Mouse (Mus musculus) stomach, postnatal 0 days (tissue): ENCODE data around the gene Olfml1. TPM values are rescaled to one million over a fixed set of nuclear protein-coding genes. Genes with fewer than 3 reads are reported as not detected.

Experiments
- ATAC-seq: fragments of 200-750 bp; cut with Nextera tagmentation; 2 replicates; pipeline ENCODE4 v1.8.0; 2017; ENCODE audit not compliant: low FRiP score, low TSS enrichment
- DNase-seq: peaks from one replicate; pipeline ENCODE4 v3.0.0-alpha.2; 2016; ENCODE audit warnings: low spot score
- H3K27ac ChIP-seq: fragments of 300-500 bp; sonication (generic); replicated peaks from 2 replicates; pipeline ENCODE4 v1.5.1; 2014; ENCODE audit warnings: mild to moderate bottlenecking, control low read depth
- H3K27me3 ChIP-seq: fragments of 300-500 bp; sonication (generic); 2 replicates; pipeline ENCODE4 v1.6.1; 2014; ENCODE audit warnings: low read length; ENCODE audit not compliant: control insufficient read depth, insufficient read depth
- H3K36me3 ChIP-seq: fragments of 300-500 bp; sonication (generic); 2 replicates; pipeline ENCODE4 v1.6.1; 2014; ENCODE audit warnings: low read length, mixed read lengths; ENCODE audit not compliant: control insufficient read depth, insufficient read depth
- H3K4me1 ChIP-seq: fragments of 300-500 bp; sonication (generic); replicated peaks from 2 replicates; pipeline ENCODE4 v1.6.1; 2014; ENCODE audit warnings: antibody characterized with exemption; ENCODE audit not compliant: control insufficient read depth, insufficient read depth
- H3K4me2 ChIP-seq: fragments of 300-500 bp; sonication (generic); replicated peaks from 2 replicates; pipeline ENCODE4 v1.6.1; 2014; ENCODE audit warnings: low read depth, mild to moderate bottlenecking, control low read depth, moderate library complexity
- H3K4me3 ChIP-seq: fragments of 300-500 bp; sonication (generic); 2 replicates; pipeline ENCODE4 v1.5.1; 2014; ENCODE audit warnings: low read depth, low read length, control low read depth
- H3K9ac ChIP-seq: fragments of 300-500 bp; sonication (generic); 2 replicates; pipeline ENCODE4 v1.6.1; 2014; ENCODE audit warnings: mild to moderate bottlenecking, low read length, control low read depth, mixed read lengths
- H3K9me3 ChIP-seq: fragments of 300-500 bp; sonication (generic); 2 replicates; pipeline ENCODE4 v1.6.1; 2016; ENCODE audit warnings: low read length; ENCODE audit not compliant: control insufficient read depth
- CTCF ChIP-seq: IDR thresholded peaks from 2 replicates; pipeline ENCODE4 v1.5.1; 2016; ENCODE audit warnings: antibody characterized with exemption, low read depth, mild to moderate bottlenecking, moderate library complexity
- EP300 ChIP-seq: optimal IDR thresholded peaks from 2 replicates; pipeline ENCODE3; 2016; ENCODE audit warnings: antibody characterized with exemption
- WGBS: fragments of 180-500 bp; shearing (Covaris S2); extraction: QIAGEN DNeasy Blood & Tissue Kit; methylation state at CpG from one replicate; pipeline ENCODE4 v1.1.7; 2014; 5-methylcytosine and 5-hydroxymethylcytosine counted together
- polyA plus RNA-seq: library from polyadenylated mRNA; unstranded; fragments of >200 nt; fragmentation: Nextera tagmentation; extraction: Ambion mirVana; gene quantifications from 2 replicates; pipeline ENCODE4 v1.2.1, GENCODE M21; 2015

Gene Olfml1
- polyA plus RNA-seq, 1 experiment from 2014 or later = 11.0 TPM

- TF ChIP-seq EP300 = no peak
- TF ChIP-seq CTCF = no peak
- Histone ChIP-seq H3K4me2 (no peak overlapping the region), H3K4me3 (no peak overlapping the region), H3K9me3 (no peaks in the 10 kb centered on the region), H3K27ac (no peak overlapping the region), H3K9ac (no peak overlapping the region), H3K27me3 (no peaks in the 10 kb centered on the region), H3K4me1 (no peaks in the 10 kb centered on the region), H3K36me3 (no peaks in the 10 kb centered on the region)
- ATAC-seq (no peak), DNase-seq (no peak)
- 86% methylated on average over 5 of the region's 5 CpGs for WGBS
Observed at GRCm38 (mm10) chr7:107638026-107638425, 70.8 kb downstream of the Olfml1 start.

Other genes with a start within 250 kb of the Olfml1 start
- gene Syt9, start 196.7 kb upstream of the Olfml1 start, polyA plus RNA-seq = 1.5 and 1.6 TPM in 2 replicates
- 17.8 and 19.2 TPM in 2 replicates for gene Ppfibp2, start 27.8 kb downstream of the Olfml1 start, polyA plus RNA-seq
- not detected in 2 replicates for gene 5330417H12Rik, start 57.7 kb downstream of the Olfml1 start, polyA plus RNA-seq
- gene Cyb5r2, start 190.6 kb downstream of the Olfml1 start, polyA plus RNA-seq = 0.04 and 0.08 TPM in 2 replicates
- gene Ovch2, start 233.8 kb downstream of the Olfml1 start, polyA plus RNA-seq = not detected in 2 replicates
- gene Olfr467, start 244.8 kb downstream of the Olfml1 start, polyA plus RNA-seq = not detected in 2 replicates